Mouse (Mus musculus): ENCODE measurements around the gene Heg1.

The Heg1 gene

GRCm38 (mm10) chr16:33684162-33684702 lies at the start of gene Heg1:
TSS of gene Heg1 (plus strand) at chr16:33684370.
- peak; percentile 88 to 94 for DNase-seq

DNA sequence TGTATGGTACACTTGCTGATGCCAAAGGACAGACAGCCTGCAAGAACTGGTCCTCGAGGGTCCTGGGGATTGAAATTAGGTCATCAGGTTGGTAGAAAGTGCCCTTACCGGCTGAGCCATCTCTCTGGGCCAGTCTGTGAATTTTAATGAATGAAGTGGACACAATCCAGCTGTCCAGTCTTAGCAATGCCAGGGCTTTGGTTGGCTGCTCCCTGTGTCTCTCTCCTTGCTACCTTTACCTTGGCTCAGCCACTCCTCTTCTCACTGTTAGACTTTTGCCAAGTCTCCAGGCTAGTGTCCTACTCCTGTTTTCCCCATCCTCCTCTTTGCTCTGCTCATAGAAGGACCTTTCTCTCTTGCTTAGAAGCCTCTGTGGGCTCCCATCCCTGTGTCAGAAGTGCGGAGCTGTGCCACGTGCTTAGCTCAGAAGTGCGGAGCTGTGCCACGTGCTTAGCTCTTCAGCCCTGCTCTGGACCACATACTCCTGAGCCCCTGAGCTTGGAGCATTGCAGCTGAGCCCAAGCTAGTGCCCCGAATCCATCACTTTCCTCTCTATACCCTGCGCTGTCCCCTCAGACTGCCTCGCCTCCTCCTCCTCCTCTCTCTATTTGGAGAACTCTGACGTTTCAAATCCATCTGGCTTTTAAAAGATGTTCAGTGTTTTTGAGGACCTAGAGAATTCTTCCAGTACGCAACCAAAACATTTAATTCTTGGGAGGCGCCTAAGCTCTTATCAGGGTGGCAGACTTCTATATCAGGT lies 48.2 kb upstream of the Heg1 start:
- no peak for DNase-seq

GRCm38 (mm10) chr16:33641779-33642178 lies 42.4 kb upstream of the Heg1 start:
- no peak for DNase-seq

DNA sequence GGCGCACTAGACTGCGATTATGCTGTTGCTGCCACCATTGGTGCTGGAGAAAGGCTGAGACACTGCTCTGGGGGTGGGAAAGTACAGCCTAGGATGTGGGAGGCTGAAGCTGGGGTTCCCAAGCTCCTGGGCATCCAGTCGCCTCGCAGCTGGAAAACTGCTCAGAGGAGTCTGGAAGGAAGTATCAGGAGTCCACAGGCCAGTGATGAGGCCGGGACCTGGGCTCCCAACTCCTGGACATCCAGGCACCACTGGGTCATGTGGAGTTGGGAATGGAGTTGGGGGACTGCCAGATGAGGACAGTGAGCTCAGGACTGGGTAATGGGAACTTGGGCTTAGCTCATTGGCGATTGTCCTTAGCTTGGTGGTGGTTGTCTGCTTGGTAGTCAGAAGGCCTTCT lies 31.1 kb upstream of the Heg1 start:
- no peak for DNase-seq

GRCm38 (mm10) chr16:33655443-33655842 lies 28.7 kb upstream of the Heg1 start:
- DNase-seq: no peak

DNA sequence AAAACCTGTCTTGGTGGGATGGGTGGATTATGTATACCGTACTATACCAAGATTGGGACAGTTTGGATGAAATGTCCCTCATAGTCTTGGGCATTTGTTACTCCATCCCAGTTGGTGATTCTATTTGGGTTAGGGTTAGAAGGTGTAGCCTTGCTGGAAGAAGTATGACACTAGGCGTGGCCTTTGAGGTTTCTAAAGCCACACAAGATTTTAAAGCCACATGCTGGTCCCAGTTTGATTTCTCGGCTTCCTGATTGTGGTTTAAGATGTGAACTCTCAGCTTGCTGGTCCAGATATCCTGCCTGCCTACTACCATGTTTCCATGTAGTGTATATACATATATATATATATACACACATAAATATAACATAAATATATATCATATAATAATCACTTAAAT lies 27.0 kb upstream of the Heg1 start:
- no peak for DNase-seq

DNA sequence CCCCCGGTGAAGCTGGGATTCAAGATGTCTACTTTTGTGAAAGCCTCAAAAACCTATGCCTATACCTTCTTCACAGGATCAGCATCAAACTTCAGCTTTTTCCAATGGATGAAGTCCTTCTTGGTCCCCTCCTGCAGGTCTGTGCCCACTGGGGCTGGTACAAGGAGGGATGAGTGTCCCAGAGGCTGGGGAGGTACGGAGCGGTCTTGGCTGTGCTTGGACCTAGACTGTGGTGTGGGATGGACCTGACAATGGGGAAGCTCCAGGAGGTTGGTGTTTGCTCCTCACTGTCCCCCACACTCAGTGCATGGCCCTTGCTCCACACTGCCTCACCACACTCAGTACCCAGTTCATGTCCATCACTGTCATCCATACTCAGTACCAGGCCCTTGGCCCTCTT lies 26.0 kb upstream of the Heg1 start:
- no peak for DNase-seq

GRCm38 (mm10) chr16:33659521-33659920 lies 24.6 kb upstream of the Heg1 start:
- DNase-seq: no peak

DNA sequence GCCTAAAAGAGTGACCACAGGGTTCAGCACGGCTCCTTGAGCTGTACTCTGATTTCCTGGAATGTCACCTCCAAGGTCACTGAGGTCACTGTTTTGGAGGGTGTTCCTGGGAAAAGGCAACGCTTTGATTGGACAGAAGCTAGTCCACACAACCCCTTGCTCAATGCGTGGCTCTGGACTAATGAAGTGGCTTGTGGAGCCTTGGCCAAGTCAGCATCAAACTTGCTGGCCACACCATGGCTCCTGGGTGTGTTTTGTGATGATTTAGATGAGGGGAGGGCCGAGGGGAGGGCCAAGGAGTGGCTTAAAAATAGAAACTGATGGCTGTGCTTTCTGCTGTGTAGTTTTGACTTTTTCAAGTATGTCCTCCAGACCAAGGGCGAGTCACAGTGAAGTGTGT lies 24.0 kb upstream of the Heg1 start:
- DNase-seq: peak; percentile 65 to 82

GRCm38 (mm10) chr16:33662841-33663240 lies 21.3 kb upstream of the Heg1 start:
- DNase-seq: no peak

DNA sequence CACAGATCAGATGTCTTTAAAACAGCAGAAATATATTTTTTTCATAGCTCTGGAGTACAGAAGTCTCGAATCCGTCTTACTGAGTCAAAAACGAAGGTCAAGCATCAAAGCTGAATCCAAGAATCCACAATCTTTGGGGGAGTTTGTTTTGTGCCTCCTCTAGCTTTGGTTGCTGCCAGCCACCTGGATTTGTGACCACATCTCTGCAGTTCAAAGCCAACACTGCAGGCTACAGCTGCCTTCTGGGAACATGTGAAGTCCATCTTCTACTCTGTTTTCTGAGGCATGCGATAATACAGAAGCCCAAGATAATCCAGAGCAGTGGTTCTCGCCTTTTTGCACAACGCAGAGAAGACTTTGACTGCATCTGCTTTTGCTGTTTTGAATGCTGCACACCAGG lies 17.9 kb upstream of the Heg1 start:
- no peak for DNase-seq

GRCm38 (mm10) chr16:33666985-33667538 lies 17.1 kb upstream of the Heg1 start:
- no peak for DNase-seq

GRCm38 (mm10) chr16:33668448-33668847 lies 15.7 kb upstream of the Heg1 start:
- no peak for DNase-seq

- DNase-seq: no peak
Measured at GRCm38 (mm10) chr16:33669072-33669471, 15.1 kb upstream of the Heg1 start.

GRCm38 (mm10) chr16:33670340-33670739 lies 13.8 kb upstream of the Heg1 start:
- DNase-seq: no peak

- DNase-seq: no peak
Measured at GRCm38 (mm10) chr16:33670933-33671332, 13.2 kb upstream of the Heg1 start.

DNA sequence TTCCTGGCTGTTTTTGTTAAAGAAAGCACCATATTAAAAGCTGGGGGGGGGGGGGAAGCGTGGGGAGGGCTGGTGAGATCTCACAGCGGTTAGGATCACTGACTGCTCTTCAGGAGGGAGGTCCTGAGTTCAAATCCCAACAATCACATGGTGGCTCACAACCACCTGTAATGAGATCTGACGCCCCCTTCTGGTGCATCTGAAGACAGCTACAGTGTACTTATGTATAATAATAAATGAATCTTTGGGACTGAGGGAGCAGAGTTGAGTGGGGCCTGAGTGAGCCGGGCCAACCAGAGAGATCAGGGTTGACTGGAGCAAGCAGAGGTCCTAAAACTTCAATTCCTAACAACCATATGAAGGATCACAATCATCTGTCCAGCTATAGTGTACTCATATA lies 12.0 kb upstream of the Heg1 start:
- no peak for DNase-seq

DNA sequence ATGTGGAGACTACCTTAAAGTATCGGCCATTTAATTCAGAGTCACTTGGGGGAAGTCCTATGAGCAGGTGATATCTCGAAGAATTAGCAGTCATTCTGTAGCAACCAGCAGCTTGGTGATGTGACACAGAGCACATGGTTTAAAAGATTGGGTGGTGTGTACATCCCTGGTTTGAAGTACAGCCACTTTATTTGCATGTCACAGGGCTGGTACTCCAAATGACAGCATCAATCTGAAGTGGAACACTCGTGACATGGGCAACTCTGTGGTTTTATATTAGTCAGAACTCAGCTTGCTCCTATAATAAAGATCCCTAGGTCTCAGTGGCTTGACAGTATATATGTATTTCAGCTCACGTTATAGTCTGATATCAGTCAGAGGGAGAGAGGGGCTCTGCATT lies 11.5 kb upstream of the Heg1 start:
- DNase-seq: no peak

GRCm38 (mm10) chr16:33673530-33674109 lies 10.6 kb upstream of the Heg1 start:
- peak; percentile 51 to 83 for DNase-seq

DNA sequence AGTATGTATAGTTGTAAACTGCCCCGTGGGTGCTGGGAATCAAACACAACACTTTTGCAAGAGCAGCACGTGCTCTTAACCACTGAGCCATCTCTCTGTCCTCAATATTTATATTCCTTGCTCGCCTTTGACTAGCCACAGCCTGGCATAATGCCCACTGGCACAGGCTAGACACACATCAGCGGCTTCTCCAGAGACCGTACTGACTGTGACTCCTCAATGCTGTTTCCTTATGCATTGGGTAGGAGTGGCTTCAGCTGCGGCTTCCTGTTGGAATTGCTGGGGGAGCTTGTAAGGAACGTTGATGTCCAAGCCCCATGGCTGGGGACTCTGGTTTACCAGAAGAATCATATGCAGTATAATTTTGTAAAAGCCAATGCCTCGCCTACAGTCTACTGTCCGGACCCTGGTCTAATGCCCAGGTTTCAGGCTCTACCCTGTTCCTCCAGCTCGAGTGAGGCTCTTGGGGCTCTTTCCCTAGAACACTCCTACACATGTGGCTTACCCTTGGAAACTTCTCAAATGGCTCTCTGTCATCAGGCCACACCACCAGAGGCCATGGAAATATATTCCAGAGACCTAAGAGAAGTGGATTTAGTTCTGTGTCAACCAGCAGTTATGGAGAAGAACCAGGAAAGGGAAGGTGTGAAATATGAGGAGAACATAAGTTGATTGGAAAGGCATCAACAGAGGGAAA lies 8.9 kb upstream of the Heg1 start:
- no peak for DNase-seq

DNA sequence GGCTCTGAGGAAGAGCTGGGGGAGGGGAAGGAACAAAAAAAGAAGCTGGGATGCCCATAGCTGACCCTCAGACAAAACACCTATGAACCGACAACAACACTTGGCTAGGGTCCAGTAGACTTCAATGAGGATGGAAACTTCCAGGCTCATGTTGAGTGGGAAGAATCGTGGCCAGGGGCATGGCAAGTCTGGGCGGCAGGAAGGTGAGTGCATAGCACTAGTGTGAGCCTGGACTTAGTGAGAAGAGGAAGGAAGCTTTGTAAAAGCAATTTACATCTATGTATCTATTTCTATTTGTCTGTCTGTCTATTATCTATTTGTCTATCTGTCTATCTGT lies 8.4 kb upstream of the Heg1 start:
- DNase-seq: no peak

DNA sequence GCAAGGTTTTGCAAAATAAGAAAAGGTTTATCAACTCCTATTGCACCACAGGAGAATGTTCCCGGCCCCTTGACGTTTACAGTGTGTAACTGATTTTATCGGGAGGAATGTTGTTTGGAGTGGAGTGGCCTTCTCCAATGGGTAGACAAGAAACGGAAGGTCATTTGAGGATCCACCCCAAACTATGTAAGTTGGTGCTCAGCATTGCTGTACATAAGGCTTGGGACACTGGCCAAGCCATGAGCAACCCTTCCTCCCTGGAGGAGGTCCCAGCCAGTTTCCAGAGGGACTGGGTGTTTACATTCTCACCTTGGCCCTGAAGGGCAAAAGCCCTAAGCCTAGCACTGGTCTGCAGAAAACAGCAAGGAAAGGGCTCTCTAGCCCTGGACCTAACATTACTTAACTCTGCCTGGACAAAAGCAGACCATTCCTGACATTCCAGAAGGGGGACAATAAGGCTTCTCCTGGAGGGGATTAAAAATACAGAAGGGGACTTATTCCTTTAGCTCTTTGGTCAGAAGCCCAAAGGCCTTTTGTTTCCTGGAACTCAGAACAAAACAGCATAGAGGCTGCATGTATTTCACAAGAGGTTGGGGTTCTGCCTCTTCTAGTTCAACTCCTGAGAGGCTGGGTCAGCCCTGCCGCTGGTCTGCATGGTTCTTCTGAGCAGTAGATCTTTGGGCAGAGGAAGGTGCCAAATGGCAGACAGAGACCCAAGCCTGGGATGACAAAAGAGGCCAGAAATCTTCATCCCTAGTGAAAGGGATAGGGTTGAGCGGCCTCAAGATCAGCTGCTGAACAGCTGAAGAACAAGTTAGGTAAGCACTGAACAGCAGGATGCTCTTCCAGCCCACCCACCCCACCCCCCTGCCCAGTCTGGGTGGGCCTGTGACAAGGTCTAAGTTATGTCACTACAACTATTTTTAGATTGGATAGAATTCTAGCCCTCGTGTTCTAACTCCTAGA lies 7.5 kb upstream of the Heg1 start:
- peak; percentile 79 to 91 for DNase-seq

GRCm38 (mm10) chr16:33677313-33677690 lies 6.9 kb upstream of the Heg1 start:
- DNase-seq: no peak

All from lung, postnatal 4 days (tissue).